Mouse (Mus musculus) adrenal gland, postnatal 10 days (tissue): ENCODE results near the gene Iqgap2. TPM values are rescaled to one million over a fixed set of nuclear protein-coding genes. Genes with fewer than 3 reads are reported as not detected.

ENCODE experiments used
- DNase-seq: peaks from one replicate; pipeline ENCODE4 v3.0.0; 2021; ENCODE audit warnings: mixed read lengths
- long read RNA-seq, 2 experiments: library from polyadenylated mRNA; stranded (forward); transcript quantifications; one replicate each; pipeline ENCODE4 v2.0.0; 2021
- total RNA-seq, 2 experiments: library from RNA; stranded (reverse); gene quantifications; 2 replicates each; pipeline ENCODE4 v1.2.3; 2021

The Iqgap2 gene
- 10 to 100 TPM; 63.8 to 81.7 TPM for total RNA-seq
- long read RNA-seq, experiment 1, full-length matches to known transcripts, result 1 of 25 reads
- long read RNA-seq, experiment 1, partial matches to known transcripts, result 21 of 25 reads
- long read RNA-seq, experiment 1, other reads (novel, unspliced or antisense), result 3 of 25 reads
- long read RNA-seq, experiment 2, full-length matches to known transcripts, result 2 of 6 reads
- long read RNA-seq, experiment 2, partial matches to known transcripts, result 4 of 6 reads
- long read RNA-seq, experiment 2, other reads (novel, unspliced or antisense), result 0 of 6 reads

- DNase-seq, result no peak
These were observed at the start of gene Iqgap2 for GRCm38 (mm10) chr13:95891491-95891925. Gene Iqgap2 (minus strand): TSS chr13:95891922.

- no peak for DNase-seq
These were observed 49.1 kb upstream of the Iqgap2 start for GRCm38 (mm10) chr13:95940811-95941210.

GRCm38 (mm10) chr13:95924201-95924621 is 32.5 kb upstream of the Iqgap2 start:
- DNase-seq, result peak; percentile 53

- DNase-seq, result peak; percentile 51
These were observed 30.9 kb upstream of the Iqgap2 start for GRCm38 (mm10) chr13:95922626-95923025.

- no peak for DNase-seq
These were observed 27.0 kb upstream of the Iqgap2 start for GRCm38 (mm10) chr13:95918624-95919284.

GRCm38 (mm10) chr13:95913046-95913406 is 21.3 kb upstream of the Iqgap2 start:
- peak; percentile 0 for DNase-seq

GRCm38 (mm10) chr13:95912157-95913045 is 20.7 kb upstream of the Iqgap2 start:
- peak; percentile 57 for DNase-seq

- DNase-seq, result peak; percentile 56
These were observed 18.5 kb upstream of the Iqgap2 start for GRCm38 (mm10) chr13:95910270-95910669.

GRCm38 (mm10) chr13:95909244-95909643 is 17.5 kb upstream of the Iqgap2 start:
- DNase-seq, result peak; percentile 0

GRCm38 (mm10) chr13:95902696-95903095 is 11.0 kb upstream of the Iqgap2 start:
- no peak for DNase-seq

- no peak for DNase-seq
These were observed 8.3 kb upstream of the Iqgap2 start for GRCm38 (mm10) chr13:95899885-95900650.

- DNase-seq, result peak; percentile 57
These were observed 4.8 kb upstream of the Iqgap2 start for GRCm38 (mm10) chr13:95896501-95896900.

- DNase-seq, result no peak
These were observed 1.4 kb upstream of the Iqgap2 start for GRCm38 (mm10) chr13:95893166-95893565.

GRCm38 (mm10) chr13:95892611-95893145 is 956 bp upstream of the Iqgap2 start:
- DNase-seq, result no peak

- peak; percentile 93 for DNase-seq
These were observed 346 bp upstream of the Iqgap2 start for GRCm38 (mm10) chr13:95891926-95892610.

- peak; percentile 76 for DNase-seq
These were observed 761 bp downstream of the Iqgap2 start for GRCm38 (mm10) chr13:95890851-95891471.

GRCm38 (mm10) chr13:95889981-95890545 is 1.7 kb downstream of the Iqgap2 start:
- peak; percentile 72 for DNase-seq

GRCm38 (mm10) chr13:95889366-95889765 is 2.4 kb downstream of the Iqgap2 start:
- DNase-seq, result no peak

- no peak for DNase-seq
These were observed 3.1 kb downstream of the Iqgap2 start for GRCm38 (mm10) chr13:95888621-95889020.

- no peak for DNase-seq
These were observed 3.6 kb downstream of the Iqgap2 start for GRCm38 (mm10) chr13:95888170-95888569.
